Mouse (Mus musculus) forelimb bud, embryonic 11.5 days (tissue): Measurements from ENCODE around the gene Wdr62.
"Not testable (repeated sequence)": the region's sequence is repeated elsewhere in the genome, so short reads cannot be mapped to it uniquely, and the experiment has no call there.

ENCODE experiments used
- DNase-seq: peaks from one replicate; pipeline ENCODE4 v3.0.0-alpha.2; 2012; ENCODE audit warnings: low read depth, low spot score

Gene Wdr62

DNA sequence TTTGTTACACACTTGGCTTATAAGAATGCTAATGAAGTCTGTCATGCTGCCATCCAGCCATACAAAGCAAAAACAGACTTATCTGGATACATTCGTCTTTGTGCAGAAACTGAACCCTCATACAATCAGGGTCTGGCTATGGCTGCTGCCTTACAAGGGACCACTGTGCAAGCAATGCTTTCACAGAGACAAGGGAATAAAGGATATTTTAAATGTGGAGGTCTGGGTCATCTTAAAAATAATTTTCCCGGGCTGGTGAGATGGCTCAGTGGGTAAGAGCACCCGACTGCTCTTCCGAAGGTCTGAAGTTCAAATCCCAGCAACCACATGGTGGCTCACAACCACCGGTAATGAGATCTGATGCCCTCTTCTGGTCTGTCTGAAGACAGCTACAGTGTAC is 73.9 kb downstream of the Wdr62 start:
- not testable (repeated sequence) for DNase-seq

- DNase-seq, result no peak
Measured at GRCm38 (mm10) chr7:30205383-30205782, 74.8 kb downstream of the Wdr62 start.

- no peak for DNase-seq
Measured at GRCm38 (mm10) chr7:30204380-30204779, 75.8 kb downstream of the Wdr62 start.

- DNase-seq, result no peak
Measured at GRCm38 (mm10) chr7:30202895-30203690, 77.1 kb downstream of the Wdr62 start.

DNA sequence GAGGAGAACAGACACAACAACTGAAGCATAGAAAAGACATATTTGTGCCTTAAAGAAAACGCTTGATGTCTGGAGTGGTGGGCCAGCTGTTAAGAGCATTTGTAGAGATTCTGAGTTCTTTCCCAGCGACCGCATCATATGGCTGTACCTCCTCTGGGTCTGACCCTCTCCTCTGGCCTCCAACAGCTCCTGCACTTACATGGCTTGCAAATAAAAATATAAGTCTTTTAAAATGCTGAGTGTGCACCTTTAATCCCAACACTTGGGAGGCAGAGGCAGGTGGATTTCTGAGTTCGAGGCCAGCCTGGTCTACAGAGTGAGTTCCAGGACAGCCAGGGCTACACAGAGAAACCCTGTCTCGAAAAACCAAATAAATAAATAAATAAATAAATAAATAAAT is 79.6 kb downstream of the Wdr62 start:
- not testable (repeated sequence) for DNase-seq

GRCm38 (mm10) chr7:30200200-30200599 is 80.0 kb downstream of the Wdr62 start:
- no peak for DNase-seq

- DNase-seq, result no peak
Measured at GRCm38 (mm10) chr7:30199498-30200139, 80.6 kb downstream of the Wdr62 start.

DNA sequence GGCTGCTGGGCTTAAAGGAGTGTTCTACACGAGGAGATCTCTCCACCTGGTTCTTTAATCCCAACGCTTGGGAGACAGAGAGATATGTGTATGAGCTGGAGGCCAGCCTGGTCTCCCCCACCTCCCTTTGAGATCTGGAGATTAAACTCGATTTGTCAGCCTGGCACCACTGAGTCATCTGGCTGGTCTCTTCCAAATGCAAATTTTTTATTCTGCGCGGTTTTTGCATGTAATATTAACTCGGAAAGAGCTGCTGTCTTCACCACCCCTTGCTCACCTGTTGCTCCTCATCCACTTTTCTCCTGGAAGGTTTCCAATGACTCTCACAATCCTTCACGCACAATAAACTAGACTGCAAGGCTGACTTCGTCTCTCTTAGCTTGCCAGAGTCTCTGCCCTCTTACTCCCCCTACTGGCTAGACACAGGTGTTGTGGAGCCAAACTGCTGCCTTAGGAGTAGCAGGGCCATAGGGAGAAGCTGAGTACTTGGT is 81.7 kb downstream of the Wdr62 start, which contains the start of gene Capns1:
Gene Capns1 (minus strand): TSS at position 331 of the 491 bp plus-strand sequence.
- peak; percentile 87 for DNase-seq

DNA sequence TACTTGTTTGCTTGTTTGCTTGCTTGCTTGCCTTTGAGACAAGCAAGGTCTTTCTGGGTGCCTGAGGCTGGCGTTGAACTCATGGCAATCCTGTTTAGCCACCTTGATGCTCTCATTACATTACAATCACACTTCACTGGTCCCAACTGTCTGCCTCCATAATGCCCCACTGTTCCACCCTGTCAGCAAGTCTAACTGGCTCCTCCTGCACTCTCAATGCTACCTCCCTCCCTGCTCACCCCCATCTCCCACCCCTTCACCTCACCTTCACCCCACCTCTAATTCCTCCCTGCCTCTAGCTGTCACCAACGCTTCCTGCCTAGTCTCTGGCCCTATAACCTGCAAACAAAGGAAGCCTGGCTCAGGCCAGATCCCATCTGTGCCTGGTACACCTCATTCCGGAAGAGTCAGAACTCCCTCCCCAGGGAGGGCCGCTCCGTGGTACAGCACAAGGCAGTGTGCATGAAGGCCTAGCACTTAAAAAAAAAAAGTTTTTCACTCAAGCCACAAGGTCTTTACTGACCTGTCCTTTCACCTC is 82.6 kb downstream of the Wdr62 start:
- DNase-seq, result no peak

DNA sequence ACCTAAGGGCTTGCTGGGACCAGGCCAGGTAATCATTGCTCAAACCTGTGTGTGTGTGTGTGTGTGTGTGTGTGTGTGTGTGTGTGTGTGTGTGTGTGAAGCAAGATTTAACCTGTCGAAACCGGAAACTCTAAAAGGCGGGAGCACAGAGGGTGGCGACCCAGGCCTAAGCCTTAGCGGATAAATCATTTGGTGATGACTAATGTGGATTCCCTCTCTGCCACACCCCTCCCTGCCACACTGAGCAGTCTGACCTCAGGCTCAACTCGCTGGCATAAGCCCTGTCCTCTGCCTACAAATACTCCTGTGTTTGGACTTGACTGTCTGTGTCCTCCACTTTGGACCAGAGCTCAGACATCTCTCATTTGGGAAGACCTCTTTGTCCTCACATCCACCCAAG is 84.0 kb downstream of the Wdr62 start:
- no peak for DNase-seq

DNA sequence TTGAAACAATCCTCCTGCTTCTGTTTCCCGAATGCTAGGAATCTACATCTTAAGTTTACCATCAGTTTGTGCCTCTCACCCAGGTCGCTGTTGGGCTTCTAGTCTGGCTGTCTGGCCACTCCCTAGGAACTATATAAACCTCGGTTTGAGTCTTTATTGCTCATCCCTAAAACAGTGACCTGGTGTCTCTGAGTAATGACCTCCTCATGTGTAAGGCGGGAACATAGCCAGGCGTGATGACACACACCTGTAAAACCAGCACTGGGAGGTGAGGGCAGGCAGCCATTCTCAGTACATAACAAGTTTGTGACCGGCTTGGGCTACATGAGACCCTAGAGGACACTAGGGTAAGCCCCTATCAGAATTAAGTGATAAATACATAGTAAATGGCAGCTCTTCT is 84.8 kb downstream of the Wdr62 start:
- no peak for DNase-seq

- DNase-seq, result peak; percentile 95
Measured at GRCm38 (mm10) chr7:30194884-30195283, 85.3 kb downstream of the Wdr62 start.

- DNase-seq, result no peak
Measured at GRCm38 (mm10) chr7:30194101-30194831, 86.0 kb downstream of the Wdr62 start.

GRCm38 (mm10) chr7:30193581-30194100 is 86.6 kb downstream of the Wdr62 start:
- no peak for DNase-seq

- DNase-seq, result no peak
Measured at GRCm38 (mm10) chr7:30193013-30193412, 87.2 kb downstream of the Wdr62 start.

GRCm38 (mm10) chr7:30192088-30192487 is 88.1 kb downstream of the Wdr62 start:
- DNase-seq, result no peak
